17 mouse cellular contexts compared by ENCODE assay signal in genomic region chr3:95164840-95165239, GRCm38 (mm10). TPM values are rescaled to one million over a fixed set of nuclear protein-coding genes. Genes with fewer than 3 reads are reported as not detected.
"Had no signal": no experiment of that assay in that cellular context is flagged by ENCODE, and none has a peak within 500 bp of the region (broad histone marks: within the 10 kb centered on the region; RNA-seq: fewer than 3 reads in every experiment).

No protein-coding gene starts in this region.

- H3K4me2 ChIP-seq: lung, embryonic 14.5 days; midbrain, embryonic 12.5 days; stomach, embryonic 15.5 days had no signal

- H3K4me3 ChIP-seq: midbrain, embryonic 10.5 days; midbrain, embryonic 12.5 days; stomach, embryonic 15.5 days had no signal

- H3K27me3 ChIP-seq: stomach, embryonic 15.5 days had no signal

- H3K9me3 ChIP-seq: midbrain, embryonic 10.5 days; midbrain, embryonic 12.5 days; neural tube, embryonic 13.5 days; stomach, embryonic 15.5 days had no signal

- H3K27ac ChIP-seq: midbrain, embryonic 10.5 days; midbrain, embryonic 12.5 days; neural tube, embryonic 13.5 days; stomach, embryonic 15.5 days; stomach, postnatal 0 days had no signal

- DNase-seq: lung, adult 18-20 months; lung, embryonic 14.5 days; lung, postnatal 10 days; lung, postnatal 4 days; midbrain, embryonic 14.5 days; right cerebral cortex, postnatal 14 days; thymus, adult 2 months; thymus, postnatal 25 days; thymus, postnatal 4 days had no signal

- ATAC-seq: midbrain, embryonic 16.5 days had no signal

- H3K9ac ChIP-seq: lung, embryonic 14.5 days; stomach, embryonic 15.5 days had no signal

RNA-seq across cellular contexts. Expression of gene Sema6c, which starts 4.6 kb away (rescaled TPM):
- total RNA-seq: megakaryocyte-erythroid progenitor cell, adult 5-6 weeks; neutrophil, adult 5-6 weeks had no signal
